Mouse (Mus musculus) B cell, adult (primary cell): ENCODE results near the gene Olfr223. TPM values are rescaled to one million over a fixed set of nuclear protein-coding genes. Genes with fewer than 3 reads are reported as not detected.

ENCODE experiments used
- total RNA-seq: library from RNA; stranded (reverse); gene quantifications from 4 replicates; pipeline ENCODE4 v1.2.4, GENCODE M21; 2023; ENCODE audit not compliant: inconsistent age

Olfr223 gene
- not detected in 4 replicates for total RNA-seq

GRCm38 (mm10) chr11:59593189-59593588 is at the start of gene Olfr223:
TSS of gene Olfr223 (minus strand) at chr11:59593289.

GRCm38 (mm10) chr11:59576135-59576534 is 17.0 kb downstream of the Olfr223 start, which contains the start of gene Olfr222:
TSS of gene Olfr222 (minus strand) at chr11:59576235.

GRCm38 (mm10) chr11:59541324-59541723 is 51.8 kb downstream of the Olfr223 start, which contains the start of gene Nlrp3:
TSS of gene Nlrp3 (plus strand) at chr11:59541568.

Other genes with a start within 250 kb of the Olfr223 start
- not detected in 4 replicates for gene Prss38, start 217.6 kb downstream of the Olfr223 start, total RNA-seq
- 10.9 to 12.7 TPM (median 11.7 TPM) in 4 replicates for gene Jmjd4, start 143.2 kb downstream of the Olfr223 start, total RNA-seq
- gene Snap47, start 142.1 kb downstream of the Olfr223 start, total RNA-seq: 14.7 to 19.3 TPM (median 16.6 TPM) in 4 replicates
- 3.0 to 5.8 TPM (median 3.8 TPM) in 4 replicates for gene Zfp867, start 120.8 kb downstream of the Olfr223 start, total RNA-seq
- gene Zkscan17, start 66.5 kb downstream of the Olfr223 start, total RNA-seq: 14.2 to 17.7 TPM (median 15.0 TPM) in 4 replicates
- gene Nlrp3, start 51.7 kb downstream of the Olfr223 start, total RNA-seq: 0.72 to 2.5 TPM (median 1.2 TPM) in 4 replicates
- gene Olfr222, start 17.1 kb downstream of the Olfr223 start, total RNA-seq: not detected in 4 replicates
- gene Mprip, start 68.0 kb upstream of the Olfr223 start, total RNA-seq: 90.3 to 96.9 TPM (median 93.5 TPM) in 4 replicates
- 0.30 to 0.70 TPM (median 0.48 TPM) in 4 replicates for gene Pld6, start 194.4 kb upstream of the Olfr223 start, total RNA-seq
- gene Flcn, start 216.7 kb upstream of the Olfr223 start, total RNA-seq: 112 to 130 TPM (median 124 TPM) in 4 replicates
- 10.5 to 12.7 TPM (median 12.0 TPM) in 4 replicates for gene Nt5m, start 246.2 kb upstream of the Olfr223 start, total RNA-seq
- 87.8 to 99.2 TPM (median 91.3 TPM) in 4 replicates for gene Cops3, start 246.5 kb upstream of the Olfr223 start, total RNA-seq